Mouse (Mus musculus) subcutaneous adipose tissue, adult 2 months (tissue): ENCODE data around the gene Aldh1a3. TPM values are rescaled to one million over a fixed set of nuclear protein-coding genes. Genes with fewer than 3 reads are reported as not detected.

Source experiments
- polyA plus RNA-seq: library from polyadenylated mRNA; depleted of rRNA; stranded (reverse); fragments of >200 nt; gene quantifications from 2 replicates; pipeline ENCODE4 v1.2.3, GENCODE M21; 2012; ENCODE audit warnings: low replicate concordance; rRNA removed

The Aldh1a3 gene
- polyA plus RNA-seq = 8.2 and 10.6 TPM in 2 replicates

GRCm38 (mm10) chr7:66427437-66428161, at the start of gene Aldh1a3:
Aldh1a3 (minus strand) TSS chr7:66427517.

GRCm38 (mm10) chr7:66387813-66388521, 39.4 kb downstream of the Aldh1a3 start, which contains the start of gene Lrrk1:
Lrrk1 (minus strand) TSS chr7:66388350.

GRCm38 (mm10) chr7:66365904-66366303, 61.4 kb downstream of the Aldh1a3 start, which contains the start of gene Gm10974:
Gm10974 (plus strand) TSS chr7:66365905.

Other genes starting within 250 kb of the Aldh1a3 start
- gene Gm10974, start 61.6 kb downstream of the Aldh1a3 start, polyA plus RNA-seq = not detected in 2 replicates
- gene Lrrk1, start 39.2 kb downstream of the Aldh1a3 start, polyA plus RNA-seq = 22.6 and 45.4 TPM in 2 replicates